9 mouse cellular contexts compared by ENCODE assay signal in genomic region chr4:100886743-100887416, GRCm38 (mm10).
DNase-seq lines count a peak whose midpoint lies in the region; ATAC-seq and TF ChIP-seq lines count a peak whose summit lies in the region.
"Had no signal": no experiment of that assay in that cellular context is flagged by ENCODE, and none has a peak within 500 bp of the region (broad histone marks: within the 10 kb centered on the region; RNA-seq: fewer than 3 reads in every experiment).

No protein-coding gene starts in this region.

- intact Hi-C loops in gastrocnemius, adult 2 months (cut with DNase I), result no loop called here

- peaks cover 51% of the 10 kb centered on the region for H3K4me1 ChIP-seq in embryonic facial prominence, embryonic 10.5 days
- no peaks in the 10 kb centered on the region for H3K4me1 ChIP-seq in hindbrain, postnatal 0 days (ENCODE audit: insufficient read depth, low read length)
- H3K4me1 ChIP-seq in midbrain, embryonic 10.5 days, result peaks cover 80% of the 10 kb centered on the region

- 91% methylated on average over 8 of the region's 8 CpGs for WGBS in embryonic facial prominence, embryonic 10.5 days
- 75% methylated on average over 8 of the region's 8 CpGs for WGBS in hindbrain, postnatal 0 days
- WGBS in midbrain, embryonic 10.5 days, result 83% methylated on average over 8 of the region's 8 CpGs

- no peak overlapping the region for H3K4me3 ChIP-seq in gastrocnemius, adult 2 months
- 0 out of 2 replicates have a peak overlapping the region, but pooled peaks have one; percentile 34 for H3K4me3 ChIP-seq in embryonic facial prominence, embryonic 10.5 days
- no peak overlapping the region for H3K4me3 ChIP-seq in hindbrain, postnatal 0 days (ENCODE audit: low read length)
- H3K4me3 ChIP-seq in midbrain, embryonic 10.5 days, result peak overlapping the region; percentile 36; the same call in 1 of the 2 replicates

- H3K9ac ChIP-seq in hindbrain, postnatal 0 days (replicated peaks; ENCODE audit: low read length), result no peak overlapping the region

- no peak overlapping the region for H3K4me2 ChIP-seq in hindbrain, postnatal 0 days (ENCODE audit: low read depth, low read length)

- no peaks in the 10 kb centered on the region for H3K27me3 ChIP-seq in embryonic facial prominence, embryonic 10.5 days (replicated peaks; ENCODE audit: low read depth, poor library complexity, severe bottlenecking)
- H3K27me3 ChIP-seq in hindbrain, postnatal 0 days (ENCODE audit: insufficient read depth, low read length), result no peaks in the 10 kb centered on the region
- no peaks in the 10 kb centered on the region for H3K27me3 ChIP-seq in midbrain, embryonic 10.5 days (ENCODE audit: low read depth, poor library complexity, severe bottlenecking)

- no peak for DNase-seq in gastrocnemius, adult 2 months
- DNase-seq in gastrocnemius, adult 8-10 months (ENCODE audit: low spot score in 2 of 2), result no peak
- no peak for DNase-seq in embryonic facial prominence, embryonic 10.5 days (ENCODE audit: low spot score)
- DNase-seq in hindbrain, postnatal 0 days (ENCODE audit: low spot score), result no peak
- no peak for DNase-seq in midbrain, embryonic 10.5 days (ENCODE audit: low spot score)
- no peak for DNase-seq in right cerebral cortex, postnatal 4 days
- no peak for DNase-seq in natural killer cell, adult 2 months (ENCODE audit: low spot score in 2 of 2)
- no peak for DNase-seq in layer of hippocampus, adult 18-20 months (ENCODE audit: low spot score in 2 of 2)

- ATAC-seq in hindbrain, postnatal 0 days, result no peak
- ATAC-seq: activated CD4-positive, CD25-positive, alpha-beta regulatory T cell, adult 4 months had no signal

- H3K36me3 ChIP-seq in embryonic facial prominence, embryonic 10.5 days (replicated peaks), result peaks cover 5% of the 10 kb centered on the region
- no peaks in the 10 kb centered on the region for H3K36me3 ChIP-seq in hindbrain, postnatal 0 days (ENCODE audit: insufficient read depth, low read length)
- peaks cover 11% of the 10 kb centered on the region for H3K36me3 ChIP-seq in midbrain, embryonic 10.5 days

- peak overlapping the region; percentile 70; the same call in 1 of the 2 replicates for H3K27ac ChIP-seq in gastrocnemius, adult 2 months
- peak overlapping the region; percentile 81 for H3K27ac ChIP-seq in embryonic facial prominence, embryonic 10.5 days (replicated peaks)
- peak overlapping the region; percentile 63; the same call in 1 of the 2 replicates for H3K27ac ChIP-seq in hindbrain, postnatal 0 days
- peak overlapping the region; percentile 86 for H3K27ac ChIP-seq in midbrain, embryonic 10.5 days (replicated peaks)

- TF ChIP-seq CTCF in gastrocnemius, adult 2 months (IDR thresholded peaks at IDR 0.05), result no peak
- no peak for TF ChIP-seq CTCF in hindbrain, postnatal 0 days (IDR thresholded peaks at IDR 0.05; ENCODE audit: low read depth)

- no peaks in the 10 kb centered on the region for H3K9me3 ChIP-seq in embryonic facial prominence, embryonic 10.5 days
- H3K9me3 ChIP-seq in hindbrain, postnatal 0 days (ENCODE audit: low read length), result no peaks in the 10 kb centered on the region
- H3K9me3 ChIP-seq in midbrain, embryonic 10.5 days (replicated peaks), result 0 out of 2 replicates have a peak, but pooled peaks cover 4% of the 10 kb centered on the region

Comparison
In these comparisons a context has a peak if more than half of its experiments do, and no peak if none do; other contexts are left out.
1. H3K4me3 ChIP-seq: peak in embryonic facial prominence, embryonic 10.5 days (single experiment) and midbrain, embryonic 10.5 days (single experiment); none in gastrocnemius, adult 2 months (single experiment) and hindbrain, postnatal 0 days (single experiment).
2. Peak in every context shown above with its lines, with median percentiles within 50 percentile points of each other: H3K27ac ChIP-seq.